Mouse (Mus musculus) CH12.LX (cell line): ENCODE data around the gene Becn1.

Experiments used
- BHLHE40 ChIP-seq: IDR thresholded peaks from 2 replicates; pipeline ENCODE4 v1.6.1; 2011; ENCODE audit warnings: mild to moderate bottlenecking, low read depth, low read length, improper control_type of control experiment
- EP300 ChIP-seq: IDR thresholded peaks from 2 replicates; pipeline ENCODE4 v1.6.1; 2011; ENCODE audit warnings: low read length, improper control_type of control experiment
- JUN ChIP-seq: IDR thresholded peaks from 2 replicates; pipeline ENCODE4 v1.6.1; 2011; ENCODE audit warnings: low read depth, mild to moderate bottlenecking, low read length, improper control_type of control experiment, moderate library complexity; ENCODE audit not compliant: insufficient read depth
- MAFK ChIP-seq: IDR thresholded peaks from 2 replicates; pipeline ENCODE4 v1.6.1; 2011; ENCODE audit warnings: low read length, improper control_type of control experiment; ENCODE audit not compliant: insufficient replicate concordance

- TF ChIP-seq EP300 (no peak), BHLHE40 (no peak), MAFK (no peak), JUN (no peak)
These were observed 36.2 kb downstream of the Becn1 start for GRCm38 (mm10) chr11:101265906-101266305.
